Mouse (Mus musculus) CH12.LX (cell line): ENCODE data around the gene Zbtb9.
"Not testable (repeated sequence)": the region's sequence is repeated elsewhere in the genome, so short reads cannot be mapped to it uniquely, and the experiment has no call there.

Source experiments
- CHD2 ChIP-seq: IDR thresholded peaks from 2 replicates; pipeline ENCODE4 v1.6.1; 2011; ENCODE audit warnings: low read length, improper control_type of control experiment
- CTCF ChIP-seq, 2 experiments: IDR thresholded peaks in 1 of 2; conservative IDR thresholded peaks in 1 of 2; 2 replicates each; pipeline ENCODE4 v1.5.1; 2011 to 2012; ENCODE audit warnings: low read depth in 2 of 2, low read length in 2 of 2, improper control_type of control experiment in 1 of 2, inconsistent platforms in 1 of 2, mild to moderate bottlenecking in 1 of 2, moderate library complexity in 1 of 2
- EP300 ChIP-seq: IDR thresholded peaks from 2 replicates; pipeline ENCODE4 v1.6.1; 2011; ENCODE audit warnings: low read length, improper control_type of control experiment
- GABPA ChIP-seq: IDR thresholded peaks from 2 replicates; pipeline ENCODE4 v1.6.1; 2012; ENCODE audit warnings: low read depth, low read length, improper control_type of control experiment, inconsistent platforms; ENCODE audit not compliant: insufficient replicate concordance
- HCFC1 ChIP-seq: IDR thresholded peaks from 2 replicates; pipeline ENCODE4 v1.6.1; 2012; ENCODE audit warnings: low read depth, mild to moderate bottlenecking, inconsistent platforms, low read length, improper control_type of control experiment
- MAX ChIP-seq: IDR thresholded peaks from 2 replicates; pipeline ENCODE4 v1.6.1; 2011; ENCODE audit warnings: low read length, improper control_type of control experiment
- POLR2A ChIP-seq: IDR thresholded peaks from 2 replicates; pipeline ENCODE4 v1.6.1; 2011; ENCODE audit warnings: low read depth, mild to moderate bottlenecking, improper control_type of control experiment, low read length
- POLR2AphosphoS2 ChIP-seq: IDR thresholded peaks from 2 replicates; pipeline ENCODE4 v1.6.1; 2011; ENCODE audit warnings: low read depth, low read length, improper control_type of control experiment
- SMC3 ChIP-seq: IDR thresholded peaks from 2 replicates; pipeline ENCODE4 v1.6.1; 2011; ENCODE audit warnings: low read depth, low read length, improper control_type of control experiment
- USF1 ChIP-seq: IDR thresholded peaks from 2 replicates; pipeline ENCODE4 v1.6.1; 2014; ENCODE audit warnings: low read depth, mild to moderate bottlenecking, inconsistent platforms, low read length, improper control_type of control experiment
- ZC3H11A ChIP-seq: IDR thresholded peaks from 2 replicates; pipeline ENCODE4 v1.6.1; 2012; ENCODE audit warnings: low read depth, mild to moderate bottlenecking, inconsistent platforms, low read length, improper control_type of control experiment
- ZMIZ1 ChIP-seq: IDR thresholded peaks from 2 replicates; pipeline ENCODE4 v1.6.1; 2012; ENCODE audit warnings: low read depth, mild to moderate bottlenecking, inconsistent platforms, low read length, improper control_type of control experiment
- ZNF384 ChIP-seq: IDR thresholded peaks from 2 replicates; pipeline ENCODE4 v1.6.1; 2012; ENCODE audit warnings: low read depth, low read length, improper control_type of control experiment, inconsistent platforms

- not testable (repeated sequence) for TF ChIP-seq HCFC1, ZC3H11A, POLR2A, ZNF384, POLR2AphosphoS2, USF1, GABPA, EP300, ZMIZ1, CHD2, MAX
- TF ChIP-seq CTCF (conservative IDR thresholded peaks at IDR 0.05 in 1 of 2, IDR thresholded peaks at IDR 0.05 in 1 of 2; ENCODE audit: low read depth in 2 of 2, low read length in 2 of 2): peak in 1 of 2 experiments; percentile 55; a peak in 2 of 4 replicates
- peak; percentile 46 for TF ChIP-seq SMC3
These were observed 41.2 kb upstream of the Zbtb9 start for GRCm38 (mm10) chr17:26931795-26932194.
